ENCODE assay signal across 8 mouse cellular contexts in the genomic region with DNA sequence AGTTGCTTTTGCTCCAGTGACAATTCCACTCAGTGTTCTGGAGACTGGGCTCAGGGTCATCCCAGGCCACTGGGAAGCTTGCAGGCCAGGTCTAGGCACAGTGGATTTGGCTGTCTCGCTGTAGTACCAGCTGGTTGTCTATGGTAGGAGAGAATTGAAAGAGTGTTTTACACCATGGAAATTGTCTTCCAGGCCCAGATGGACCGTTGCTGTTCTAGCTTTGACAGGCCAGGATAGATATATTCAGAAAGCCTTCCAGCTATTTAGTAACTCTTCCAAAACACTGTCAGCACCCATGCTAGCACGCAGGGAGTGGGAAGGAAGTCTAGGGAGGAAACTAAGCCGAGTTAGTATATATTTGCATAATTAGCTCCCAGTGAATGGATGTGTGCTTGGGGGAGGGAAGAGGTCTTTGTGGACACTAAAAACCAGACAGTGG.
A peak's percentile ranks its signal among the peaks of the same experiment; 100 is the strongest.
DNase-seq lines count a peak whose midpoint lies in the region; ATAC-seq and TF ChIP-seq lines count a peak whose summit lies in the region.
"Had no signal": no experiment of that assay in that cellular context is flagged by ENCODE, and none has a peak within 500 bp of the region (broad histone marks: within the 10 kb centered on the region; RNA-seq: fewer than 3 reads in every experiment).

No protein-coding gene starts in this region.

- no peaks in the 10 kb centered on the region for H3K9me3 ChIP-seq in hindbrain, postnatal 0 days (ENCODE audit: low read length)
- H3K9me3 ChIP-seq in limb, embryonic 10.5 days (replicated peaks): no peaks in the 10 kb centered on the region

- H3K27me3 ChIP-seq in hindbrain, postnatal 0 days (ENCODE audit: insufficient read depth, low read length): no peaks in the 10 kb centered on the region
- no peaks in the 10 kb centered on the region for H3K27me3 ChIP-seq in limb, embryonic 10.5 days (ENCODE audit: low read depth, poor library complexity, severe bottlenecking)

- H3K9ac ChIP-seq in hindbrain, postnatal 0 days (replicated peaks; ENCODE audit: low read length): no peak overlapping the region

- no peaks in the 10 kb centered on the region for H3K36me3 ChIP-seq in hindbrain, postnatal 0 days (ENCODE audit: insufficient read depth, low read length)
- H3K36me3 ChIP-seq in limb, embryonic 10.5 days: no peaks in the 10 kb centered on the region

- no peak for TF ChIP-seq CTCF in hindbrain, postnatal 0 days (IDR thresholded peaks at IDR 0.05; ENCODE audit: low read depth)

- H3K4me1 ChIP-seq in hindbrain, postnatal 0 days (ENCODE audit: insufficient read depth, low read length): peaks cover 7% of the 10 kb centered on the region; the same call in 1 of the 2 replicates
- H3K4me1 ChIP-seq in limb, embryonic 10.5 days: no peaks in the 10 kb centered on the region

- no peak overlapping the region for H3K4me3 ChIP-seq in hindbrain, postnatal 0 days (ENCODE audit: low read length)
- H3K4me3 ChIP-seq in limb, embryonic 10.5 days: no peak overlapping the region

- DNase-seq in brain, embryonic 18.5 days (ENCODE audit: low read depth, low spot score): peak; percentile 88
- peak; percentile 74 to 79 for DNase-seq in frontal cortex, adult 2 months (ENCODE audit: extremely low spot score in 1 of 2, low spot score in 1 of 2)
- DNase-seq in hindbrain, postnatal 0 days (ENCODE audit: low spot score): peak; percentile 31
- peak; percentile 0 for DNase-seq in lung, postnatal 36 days
- no peak for DNase-seq in yolk sac, embryonic 10.5 days (ENCODE audit: low spot score)
- no peak for DNase-seq in urinary bladder, postnatal 36 days (ENCODE audit: low spot score in 2 of 2)
- no peak for DNase-seq in limb, embryonic 10.5 days (ENCODE audit: low spot score)

- WGBS in hindbrain, postnatal 0 days: 19% methylated on average over 4 of the region's 4 CpGs
- WGBS in limb, embryonic 10.5 days: 74% methylated on average over 4 of the region's 4 CpGs

- no peak overlapping the region for H3K4me2 ChIP-seq in hindbrain, postnatal 0 days (ENCODE audit: low read depth, low read length)
- H3K4me2 ChIP-seq: liver, embryonic 11.5 days had no signal

- ATAC-seq in hindbrain, postnatal 0 days: peak; percentile 84

- H3K27ac ChIP-seq in hindbrain, postnatal 0 days: no peak overlapping the region
- no peak overlapping the region for H3K27ac ChIP-seq in limb, embryonic 10.5 days

Comparison
In these comparisons a context has a peak if more than half of its experiments do, and no peak if none do; other contexts are left out.
1. DNase-seq: peak in brain, embryonic 18.5 days (single experiment), frontal cortex, adult 2 months (2 of 2), hindbrain, postnatal 0 days (single experiment) and lung, postnatal 36 days (single experiment); none in yolk sac, embryonic 10.5 days (single experiment), urinary bladder, postnatal 36 days (0 of 2) and limb, embryonic 10.5 days (single experiment).